Mouse (Mus musculus): ENCODE results near the gene Cnot11.

Gene Cnot11

DNA sequence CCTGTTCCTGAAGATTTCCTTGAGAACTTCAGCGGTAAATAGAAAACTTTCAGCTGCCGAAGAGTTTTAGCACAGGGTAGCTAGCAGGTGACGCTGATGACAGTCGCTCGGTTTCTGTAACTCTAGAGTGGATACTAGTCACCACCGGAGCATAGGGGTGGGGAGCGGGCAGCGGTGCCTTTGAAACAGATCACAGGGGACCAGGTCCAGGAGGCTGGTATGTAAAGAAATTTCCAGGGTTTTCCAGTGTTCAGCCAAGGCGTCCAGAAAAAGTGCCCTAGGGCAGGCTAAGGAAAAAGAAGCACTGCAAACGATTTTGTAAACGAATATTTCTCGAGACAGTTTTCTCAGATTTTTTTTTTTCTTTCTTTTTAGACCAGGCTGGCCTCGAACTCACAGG lies at the start of gene Cnot11:
Cnot11 (plus strand) TSS at position 162 of the 400 bp plus-strand sequence.
- peak in 1 of 2 experiments; percentile 15 for DNase-seq

DNA sequence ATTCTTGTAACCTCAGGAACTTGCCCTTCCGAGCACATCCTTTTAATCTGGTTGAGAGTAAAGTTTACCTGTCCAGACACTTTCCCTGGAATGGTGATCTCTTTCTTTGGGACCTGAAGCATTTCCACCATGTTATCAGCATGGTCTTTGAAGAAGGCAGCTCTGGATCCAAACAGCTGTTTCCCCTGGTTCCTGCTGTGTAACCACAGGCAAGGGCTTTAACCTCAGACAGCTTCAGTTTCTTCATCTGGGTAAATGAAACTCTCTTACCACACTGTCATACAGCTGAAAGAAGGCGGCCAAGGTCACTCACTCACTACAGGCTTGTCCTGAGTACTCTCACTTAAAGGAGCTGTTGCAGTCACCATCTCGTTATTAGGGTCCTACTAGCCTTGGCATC lies 47.4 kb upstream of the Cnot11 start:
- no peak for DNase-seq

DNA sequence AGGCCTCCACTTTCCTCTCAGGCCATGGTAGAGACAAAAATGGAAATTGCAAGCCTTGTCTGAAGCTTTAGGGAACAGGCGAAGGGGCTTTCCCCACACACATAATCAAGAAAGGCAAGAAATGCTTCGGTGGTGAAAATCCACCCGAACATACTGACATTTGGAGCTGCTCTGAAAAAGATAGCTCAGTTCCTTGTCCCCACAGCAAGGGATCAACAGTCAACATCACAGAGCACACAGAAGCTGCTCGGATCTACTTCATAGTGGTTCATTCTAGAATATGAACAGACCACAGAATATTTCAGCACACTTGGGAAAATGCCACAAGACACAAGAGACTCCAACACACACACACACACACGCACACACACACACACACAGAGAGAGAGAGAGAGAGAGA lies 41.6 kb upstream of the Cnot11 start:
- no peak for DNase-seq

DNA sequence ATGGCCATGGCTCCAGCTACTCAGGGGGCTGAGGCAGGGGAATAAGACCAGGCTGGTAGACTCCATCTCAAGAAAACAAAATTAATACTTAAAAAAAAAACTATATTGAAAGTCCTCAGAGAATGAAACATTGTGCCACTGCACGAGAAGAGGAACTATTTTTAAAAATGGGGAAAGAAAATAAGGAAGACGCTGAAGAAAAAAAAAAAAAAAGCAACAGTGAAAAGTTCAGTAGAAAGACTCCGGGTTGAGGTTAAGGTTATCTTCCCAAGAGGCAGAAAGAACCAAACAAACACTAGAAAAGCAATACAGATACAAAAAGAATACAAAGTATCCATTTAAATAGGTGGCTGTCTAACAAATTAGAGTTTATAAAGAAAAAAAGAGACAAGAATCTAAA lies 41.1 kb upstream of the Cnot11 start:
- DNase-seq = no peak

DNA sequence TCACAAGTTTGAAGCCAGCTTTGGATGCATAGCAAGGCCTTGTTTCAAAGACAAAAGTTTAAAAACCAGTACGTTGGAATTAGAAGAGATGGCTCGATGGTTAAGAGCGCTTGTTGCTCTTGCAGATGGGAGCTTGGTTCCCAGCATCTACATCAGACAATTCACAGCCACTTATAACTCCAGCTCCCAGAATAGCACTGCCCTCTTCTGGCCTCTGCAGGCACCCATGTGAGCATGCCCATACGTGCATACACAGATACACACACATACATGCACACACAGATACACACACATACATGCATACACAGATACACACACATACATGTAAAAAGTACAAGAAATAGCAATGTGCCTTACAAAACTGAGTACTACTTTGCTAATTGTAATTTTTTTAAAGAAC lies 37.8 kb upstream of the Cnot11 start:
- no peak for DNase-seq

DNA sequence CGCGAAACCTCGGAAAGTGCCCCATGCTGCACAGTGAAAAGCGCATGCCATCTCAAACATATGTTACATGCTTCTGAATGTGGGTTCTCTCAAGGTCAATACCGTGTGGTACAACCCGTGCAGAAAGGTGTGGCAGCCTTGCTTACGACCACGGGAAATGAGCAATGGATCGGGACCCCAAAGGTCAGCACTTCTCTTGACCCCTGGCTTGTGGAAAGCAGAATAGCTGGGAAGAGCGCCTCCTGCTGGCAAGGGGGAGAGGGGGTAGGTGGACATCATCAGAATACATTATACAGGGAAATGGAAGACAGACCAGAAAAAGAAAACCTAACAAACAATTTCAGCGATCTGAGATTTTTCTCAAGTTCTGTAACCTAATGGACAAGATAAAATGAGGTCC lies 37.0 kb upstream of the Cnot11 start:
- DNase-seq = no peak

DNA sequence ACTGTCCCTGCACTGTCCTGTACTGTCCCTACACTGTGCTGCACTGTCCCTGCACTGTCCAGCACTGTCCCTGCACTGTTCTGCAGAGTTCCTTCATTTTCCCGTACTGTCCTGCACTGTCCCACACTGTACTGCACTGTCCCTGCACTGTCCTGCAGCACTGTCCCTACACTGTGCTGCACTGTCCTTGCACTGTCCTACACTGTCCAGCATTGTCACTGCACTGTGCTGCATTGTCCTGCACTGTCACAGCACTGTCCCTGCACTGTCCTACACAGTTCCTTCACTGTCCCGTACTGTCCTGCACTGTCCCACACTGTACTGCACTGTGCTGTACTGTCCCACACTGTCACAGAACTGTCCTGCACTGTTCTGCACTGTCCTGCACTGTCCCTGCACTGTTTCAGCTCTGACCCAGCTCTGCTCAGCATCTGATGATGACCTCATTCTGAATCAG lies 35.3 kb upstream of the Cnot11 start:
- no peak for DNase-seq

DNA sequence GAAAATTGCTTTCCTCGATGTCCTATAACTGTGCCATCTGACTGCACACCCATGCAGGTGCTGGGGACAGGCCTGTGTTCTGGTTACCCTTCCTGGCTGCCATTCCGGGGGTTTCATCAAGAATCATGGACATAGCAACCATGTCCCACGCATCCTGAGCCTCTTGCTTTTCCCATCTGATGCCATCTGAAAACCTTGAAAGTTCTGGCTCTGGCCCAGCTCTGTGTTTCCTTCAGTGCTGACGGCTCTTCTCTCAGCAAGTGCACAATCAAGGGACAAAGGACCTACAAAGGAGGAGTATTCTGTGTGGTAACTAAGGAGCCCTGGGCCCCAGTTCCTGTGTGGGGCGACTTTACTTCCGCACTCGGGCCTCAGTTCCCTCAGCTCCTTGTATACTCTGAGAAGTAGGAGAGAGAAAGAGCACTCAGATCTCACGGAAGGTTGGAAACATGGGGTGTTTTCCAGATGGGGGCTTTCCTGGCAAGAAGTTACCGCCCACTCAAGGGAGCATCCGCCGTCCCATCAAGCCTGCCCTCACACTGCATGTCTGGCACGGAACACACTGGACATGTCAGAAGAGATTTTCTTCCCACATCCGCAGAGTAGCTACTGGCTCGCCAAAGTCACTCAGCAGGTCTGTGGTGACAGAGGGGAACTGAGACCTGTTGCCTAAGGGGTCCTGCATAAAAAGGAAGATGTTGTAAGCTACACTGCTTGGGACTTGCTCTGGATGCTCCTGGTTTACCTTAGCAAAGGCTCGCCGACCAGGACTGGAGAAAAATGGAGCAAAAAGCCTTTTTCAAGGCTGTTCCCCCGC lies 31.8 kb upstream of the Cnot11 start:
- DNase-seq = no peak

DNA sequence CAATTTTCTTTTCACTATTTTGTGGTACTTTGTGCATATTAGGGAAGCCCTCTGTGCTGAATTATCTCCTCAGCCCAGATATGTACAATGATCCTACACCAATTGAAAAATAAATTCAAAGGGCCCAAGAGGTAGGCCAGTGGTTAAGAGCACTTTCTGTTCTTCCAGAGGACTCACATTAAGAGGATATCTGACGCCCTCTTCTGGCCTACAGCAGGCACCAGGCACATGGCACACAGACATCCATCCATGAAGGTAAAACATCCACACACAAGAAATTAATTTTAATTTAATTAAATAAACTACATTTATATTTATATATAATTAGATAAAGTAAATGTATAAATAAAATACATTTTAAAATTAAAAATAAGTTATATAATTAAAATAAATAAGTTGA lies 30.5 kb upstream of the Cnot11 start:
- peak; percentile 17 to 23 for DNase-seq

DNA sequence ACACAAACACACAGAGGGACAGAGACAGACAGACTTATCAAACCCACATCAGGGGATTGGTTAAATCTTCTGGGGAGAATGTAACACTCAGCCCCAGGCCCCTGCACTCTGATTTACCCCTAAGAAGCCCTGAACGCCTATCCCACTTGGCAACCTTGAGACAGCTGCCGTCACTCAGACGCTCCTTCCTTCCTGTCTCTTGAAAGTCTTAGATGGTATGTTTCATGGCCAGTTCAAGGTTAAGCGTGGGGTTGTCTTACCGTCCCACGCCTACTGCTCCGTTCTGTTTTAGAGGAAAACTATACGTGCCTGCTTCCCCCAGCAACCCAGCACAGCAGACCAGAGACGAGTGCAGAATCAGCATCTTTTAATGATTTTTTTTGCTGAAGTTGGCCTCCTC lies 29.2 kb upstream of the Cnot11 start:
- DNase-seq = no peak

DNA sequence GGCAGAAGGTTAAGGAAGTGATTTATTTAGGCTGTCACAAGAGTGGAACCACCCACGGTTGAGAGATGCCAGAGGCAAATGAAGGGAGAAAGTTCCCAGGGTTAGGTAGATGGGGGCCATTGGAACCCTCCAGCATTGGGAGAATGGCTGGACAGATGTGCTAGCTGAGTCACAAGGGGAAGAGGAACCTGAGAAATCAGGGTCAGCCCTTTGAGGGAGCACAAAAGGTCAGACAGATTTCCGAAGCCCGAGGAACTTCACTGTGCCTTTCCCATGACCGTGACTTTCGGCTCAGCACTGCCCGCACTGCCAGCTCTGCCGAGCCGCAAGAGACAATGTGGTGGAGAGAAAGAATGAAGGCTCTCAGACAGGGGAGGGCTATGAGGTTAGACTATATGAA lies 23.0 kb upstream of the Cnot11 start:
- no peak for DNase-seq

DNA sequence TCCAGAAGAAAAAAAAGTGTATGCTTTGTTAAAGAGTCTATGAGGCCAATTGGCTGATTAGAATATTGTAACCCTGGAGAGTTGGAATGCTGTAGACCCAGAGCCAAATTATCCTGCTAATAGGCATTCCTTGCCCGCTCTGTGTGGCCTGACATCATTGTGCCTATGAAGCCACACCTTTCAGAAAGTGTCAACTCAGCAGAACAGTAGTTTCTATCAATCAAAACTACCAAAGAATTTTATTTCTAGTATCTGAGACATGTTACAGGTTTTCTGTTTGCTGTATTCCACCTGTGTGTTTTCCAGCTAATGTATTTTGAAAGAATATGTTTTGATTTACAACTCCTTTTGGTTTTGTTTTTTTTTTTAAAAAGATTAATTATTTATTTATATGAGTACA lies 22.6 kb upstream of the Cnot11 start:
- DNase-seq = no peak

DNA sequence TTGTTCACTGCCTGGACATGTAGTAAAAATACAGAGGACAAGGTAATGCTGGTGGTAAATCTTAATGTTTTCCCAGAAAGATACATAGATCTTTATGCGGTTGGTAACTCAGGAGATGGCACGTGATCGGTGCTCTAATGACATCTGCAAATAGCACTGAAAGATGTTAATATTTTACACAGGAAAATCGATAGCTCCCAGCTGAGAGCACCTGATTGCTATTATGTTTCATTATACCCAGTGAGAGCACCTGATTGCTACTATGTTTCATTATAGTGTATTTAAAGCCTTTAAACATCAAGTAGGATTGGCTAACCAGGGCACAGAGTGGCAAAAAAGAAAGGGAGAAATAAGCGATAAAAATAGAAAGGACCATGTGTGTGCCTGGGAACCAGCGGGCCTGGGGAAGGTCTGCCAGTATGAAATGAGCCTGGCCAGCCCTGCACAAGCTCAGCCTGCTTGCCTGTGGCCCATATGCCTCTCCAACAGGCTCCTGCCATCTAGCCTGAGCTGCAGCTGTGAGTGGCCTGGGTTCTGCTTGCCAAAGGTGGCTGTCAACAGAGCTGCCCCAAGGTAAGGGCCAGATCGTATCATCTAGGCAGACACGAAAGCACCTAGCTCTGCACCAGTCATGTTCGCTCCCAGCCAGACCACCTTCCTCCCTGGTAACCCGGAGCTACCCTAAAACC lies 19.3 kb upstream of the Cnot11 start:
- DNase-seq = no peak

DNA sequence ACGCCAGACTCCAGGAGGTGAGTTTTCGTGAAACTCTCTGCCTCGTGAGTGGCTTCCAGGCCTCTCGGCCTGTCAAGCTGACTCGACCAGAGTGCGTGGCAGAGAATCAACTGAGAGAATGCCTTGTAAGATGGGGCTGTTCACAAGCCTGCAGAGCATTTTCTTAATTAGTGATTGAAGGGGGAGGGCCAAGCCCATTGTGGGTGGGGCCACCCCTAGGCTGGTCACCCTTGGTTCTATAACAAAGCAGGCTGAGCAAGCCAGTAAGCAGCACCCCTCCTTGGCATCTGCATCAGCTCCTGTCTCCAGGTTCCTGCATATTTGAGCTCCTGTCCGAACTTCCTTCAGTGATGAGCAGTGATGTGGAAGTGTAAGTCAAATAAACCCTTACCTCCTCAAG lies 13.5 kb upstream of the Cnot11 start:
- DNase-seq = no peak

DNA sequence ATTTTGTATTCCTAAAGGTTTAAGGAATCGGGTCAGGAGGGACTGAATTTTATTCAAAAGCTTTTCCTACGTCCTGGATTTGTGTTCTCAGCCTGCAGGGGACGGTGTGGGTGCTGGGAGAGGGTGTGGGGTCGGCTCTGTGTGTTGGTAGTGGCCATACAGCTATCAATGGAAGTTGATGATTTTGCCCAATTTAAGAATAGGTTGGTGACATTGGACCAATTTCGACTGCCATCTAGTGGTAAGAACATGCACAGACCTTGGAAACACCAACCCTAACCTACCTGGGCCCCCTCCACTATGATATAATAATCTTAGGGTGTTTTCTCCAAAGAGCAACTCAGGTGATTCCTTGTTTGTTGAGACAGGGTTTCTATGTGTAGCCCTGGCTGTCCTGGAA lies 12.3 kb upstream of the Cnot11 start:
- peak; percentile 21 to 27 for DNase-seq

DNA sequence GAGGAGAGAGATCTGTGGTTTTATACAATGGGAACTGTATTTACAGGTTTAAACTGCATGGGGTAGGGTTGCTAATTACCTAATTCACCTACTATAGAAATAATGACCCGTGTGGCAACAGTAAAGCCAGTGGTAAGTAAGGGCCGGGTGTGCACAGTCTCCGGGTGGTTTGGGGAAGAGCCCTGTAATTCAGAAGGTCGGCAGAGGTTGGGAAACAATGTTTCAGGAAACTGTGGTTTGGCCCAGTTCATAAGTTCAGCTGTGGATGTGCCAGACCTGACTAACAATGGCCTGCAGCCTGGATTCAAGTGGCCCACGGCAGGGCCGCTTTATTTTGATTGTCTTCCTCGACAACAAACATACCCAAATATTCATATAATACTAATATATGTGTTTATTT lies 9.0 kb upstream of the Cnot11 start:
- DNase-seq = no peak

DNA sequence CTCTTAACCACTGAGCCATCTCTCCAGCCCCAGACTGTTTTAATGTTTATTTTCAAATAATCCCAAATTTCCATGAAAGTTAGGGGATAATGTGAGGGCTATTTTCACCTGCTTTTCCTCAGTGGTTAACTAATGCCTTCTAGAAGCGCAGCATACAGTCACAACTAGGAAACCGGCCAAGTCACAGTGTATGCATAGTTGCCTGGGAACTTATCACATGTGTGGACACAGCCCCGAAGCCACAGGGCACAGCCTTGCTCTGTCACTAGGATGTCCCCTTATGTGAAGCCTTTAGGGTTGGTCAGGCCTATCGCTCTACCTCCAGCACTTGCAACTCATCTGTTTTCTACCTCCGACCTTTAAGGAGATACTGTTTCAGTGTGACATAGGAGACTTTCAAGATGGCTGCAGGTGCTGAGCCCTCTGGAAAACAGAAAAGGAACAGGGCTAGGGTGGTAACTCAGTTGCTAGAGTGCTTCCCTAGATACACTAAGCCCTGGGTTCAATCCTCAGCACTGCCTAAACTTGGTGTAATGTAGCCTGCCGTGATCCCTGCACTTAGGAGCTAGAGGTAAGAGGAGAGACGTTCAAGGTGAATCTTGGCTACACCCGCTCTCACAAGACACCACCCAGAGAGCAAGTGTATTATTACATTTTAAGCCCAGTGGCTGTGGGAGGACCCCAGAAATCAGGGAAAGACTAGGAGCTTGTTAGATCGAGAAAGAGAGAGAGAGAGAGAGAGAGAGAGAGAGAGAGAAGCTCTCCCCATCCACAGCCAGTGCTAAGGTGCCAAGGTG lies 8.2 kb upstream of the Cnot11 start:
- no peak for DNase-seq

DNA sequence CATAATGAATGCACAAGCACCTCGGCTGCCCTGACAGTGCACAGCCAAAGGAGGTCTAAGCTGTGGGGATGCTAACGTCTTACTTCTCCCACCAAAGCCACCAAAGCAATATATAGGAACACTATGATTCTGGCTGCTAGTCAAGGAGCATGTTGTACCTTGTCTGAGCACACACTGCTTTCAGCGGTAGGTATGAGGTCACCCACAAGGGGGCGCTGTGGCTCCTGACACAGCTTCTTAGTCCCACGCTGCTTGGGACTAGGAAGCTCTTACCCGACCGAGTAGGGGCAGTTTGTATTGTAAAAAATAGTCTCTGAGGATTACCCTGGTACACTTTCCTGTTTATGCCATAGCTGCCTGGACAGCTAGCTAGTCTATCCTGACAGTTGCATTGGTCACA lies 7.4 kb upstream of the Cnot11 start:
- peak; percentile 43 to 82 for DNase-seq

DNA sequence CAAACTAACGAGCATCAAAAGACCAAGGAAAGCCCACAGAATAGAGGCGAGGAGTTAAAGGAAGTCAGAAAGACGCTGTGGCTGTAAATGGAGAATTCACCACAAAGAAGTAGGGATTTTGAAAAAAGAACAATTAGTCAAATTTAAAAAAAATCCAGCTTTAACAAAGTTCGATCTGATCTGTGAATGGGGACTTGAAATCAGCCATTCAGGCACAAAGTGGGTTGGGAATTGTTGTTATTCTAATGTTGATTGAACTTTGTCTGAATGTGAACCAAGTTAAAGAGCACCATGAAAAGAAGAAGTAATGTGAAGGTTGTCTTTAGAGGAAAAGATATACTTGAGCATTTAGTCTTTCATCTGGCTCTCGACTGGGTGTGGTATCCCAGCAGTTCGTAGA lies 6.5 kb upstream of the Cnot11 start:
- no peak for DNase-seq

DNA sequence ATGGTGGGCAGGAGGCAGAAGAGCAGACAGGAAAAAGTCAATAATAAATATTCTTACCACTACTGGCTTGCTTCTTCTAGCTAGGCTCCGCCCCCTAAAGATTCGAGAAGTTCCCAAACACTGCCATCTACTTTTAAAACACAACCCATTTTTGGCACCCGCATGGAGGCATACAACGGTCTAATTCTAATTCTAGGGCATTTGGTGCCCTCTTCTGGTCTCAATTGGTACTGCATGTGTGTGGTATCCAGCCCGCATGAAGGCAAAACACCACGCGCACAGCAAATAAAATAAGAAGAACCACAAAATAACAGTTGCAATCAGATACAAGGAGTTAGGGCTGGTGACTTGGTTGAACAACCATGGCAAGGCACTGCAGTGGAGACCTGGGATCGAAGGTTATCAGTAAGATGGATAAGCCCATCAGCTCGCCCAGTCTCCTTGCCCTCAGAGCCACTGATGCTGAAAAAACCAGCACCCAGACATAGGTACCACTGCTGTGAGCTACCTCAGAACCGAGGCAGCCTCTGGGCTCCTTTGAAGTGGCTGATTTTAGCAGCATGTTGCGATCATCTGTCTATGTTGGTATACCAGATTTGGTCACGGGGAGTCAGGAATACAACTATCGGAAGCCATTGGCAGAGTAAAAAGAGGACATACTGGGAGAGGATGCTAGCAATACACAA lies 4.4 kb upstream of the Cnot11 start:
- peak; percentile 61 to 79 for DNase-seq

DNA sequence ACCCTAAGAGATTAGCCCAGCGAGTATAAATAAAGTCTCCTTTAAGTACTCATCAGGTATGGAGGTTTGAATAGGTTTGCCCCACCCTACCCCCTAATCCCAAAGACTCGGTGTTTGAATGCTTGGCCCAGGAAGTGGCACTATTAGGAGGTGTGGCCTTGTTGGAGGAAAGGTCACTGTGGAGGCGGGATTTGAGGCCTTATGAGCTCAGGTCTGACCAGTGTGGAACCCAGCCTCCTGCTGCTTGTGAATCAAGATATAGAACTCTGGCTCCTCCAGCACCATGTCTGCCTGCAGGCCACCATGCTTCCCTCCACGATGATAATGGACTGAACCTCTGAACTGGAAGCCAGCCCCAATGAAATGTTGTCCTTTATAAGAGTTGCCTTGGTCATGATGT lies 3.8 kb upstream of the Cnot11 start:
- DNase-seq = no peak

DNA sequence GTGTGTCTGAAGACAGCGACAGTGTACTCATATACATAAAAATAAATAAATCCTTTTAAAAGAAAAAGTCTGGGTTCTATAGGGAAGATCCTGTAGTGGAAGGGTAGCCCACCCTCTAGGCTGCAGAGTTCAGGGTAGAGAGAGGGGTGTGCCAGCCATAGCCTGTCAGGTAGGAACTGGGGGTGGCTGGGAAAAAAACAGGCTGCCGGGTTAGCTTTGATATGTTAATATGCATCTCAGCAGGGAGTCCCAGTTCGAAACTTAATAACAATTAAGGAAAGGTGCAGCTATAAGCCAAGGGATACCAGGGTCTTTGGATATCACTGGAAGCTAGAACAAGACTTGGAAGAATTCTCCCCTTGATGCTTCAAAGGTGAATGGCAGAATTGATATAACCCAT lies 875 bp upstream of the Cnot11 start:
- DNase-seq = no peak

Data from kidney, adult 8-10 months (tissue).